Mouse (Mus musculus): Measurements from ENCODE around the gene Sppl2c. TPM values are rescaled to one million over a fixed set of nuclear protein-coding genes. Genes with fewer than 3 reads are reported as not detected.

Gene Sppl2c
- total RNA-seq, 4 experiments from 2014 or later: not detected

DNA sequence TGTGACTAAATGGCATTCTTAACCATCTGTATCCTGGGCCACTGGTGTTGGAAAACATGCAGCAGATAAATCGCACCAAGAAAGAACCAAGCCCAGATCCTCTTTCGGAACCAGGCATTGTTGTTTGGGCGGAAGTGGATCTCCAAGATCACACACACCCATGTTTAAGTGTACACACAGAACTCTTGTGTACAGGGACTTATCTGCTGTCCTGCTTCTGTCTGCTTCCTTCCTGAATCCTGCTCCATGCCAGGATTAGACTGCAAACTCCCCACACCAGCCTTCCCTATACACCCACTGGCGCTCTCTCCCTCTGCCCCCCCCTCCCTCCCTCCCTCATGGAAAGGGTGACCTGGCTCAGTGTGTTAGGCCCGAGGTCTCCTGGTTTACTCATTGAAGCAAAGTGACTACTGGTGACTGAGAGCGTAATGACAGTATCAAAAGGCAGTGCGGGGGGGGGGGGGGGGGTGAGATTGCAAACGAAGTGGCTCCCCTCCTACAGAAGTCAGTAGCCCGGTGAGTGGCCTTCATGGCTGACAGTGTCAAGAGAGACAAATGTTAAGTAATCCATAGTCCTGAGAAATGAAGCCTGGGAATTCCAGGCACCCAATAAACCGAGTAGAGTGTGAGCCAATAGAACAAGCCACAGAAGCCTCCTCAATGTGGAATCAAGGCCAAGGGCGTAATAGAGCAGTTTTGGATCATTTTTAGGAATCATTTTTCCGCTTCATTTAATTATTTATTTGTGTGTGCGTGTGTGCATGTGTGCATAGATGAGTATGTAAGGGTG, 52.0 kb downstream of the Sppl2c start:
- DNase-seq (ENCODE audit: low spot score in 2 of 2): no peak

Other genes with a start within 250 kb of the Sppl2c start
- gene Nsf, start 232.3 kb upstream of the Sppl2c start, total RNA-seq (2022): 10 to 100 TPM; 16.2 to 24.2 (median 18.6) TPM
- 10 to 100 TPM; 14.3 to 22.0 (median 16.8) TPM for gene Arf2, start 219.6 kb upstream of the Sppl2c start, total RNA-seq (2022)
- gene Crhr1, start 53.5 kb upstream of the Sppl2c start, total RNA-seq (2022): not detected
- 10 to 100 TPM; 70.3 to 90.9 (median 79.7) TPM for gene Mapt, start 45.1 kb downstream of the Sppl2c start, total RNA-seq (2022)

Measured in gastrocnemius, adult 8-10 months (tissue).